Mouse (Mus musculus) adrenal gland, adult 2 months (tissue): ENCODE data around the gene Zbp1. TPM values are rescaled to one million over a fixed set of nuclear protein-coding genes. Genes with fewer than 3 reads are reported as not detected.

ENCODE experiments used
- polyA plus RNA-seq: library from polyadenylated mRNA; depleted of rRNA; stranded (reverse); fragments of >200 nt; gene quantifications from 2 replicates; pipeline ENCODE4 v1.2.3, GENCODE M21; 2012; rRNA removed
- total RNA-seq, 2 experiments: library from RNA; stranded (reverse); gene quantifications; 2 replicates each; pipeline ENCODE4 v1.2.3; 2021

The Zbp1 gene
- total and polyA plus RNA-seq, 3 experiments = 2.7 to 9.0 (median 3.8) TPM

Other genes starting within 250 kb of the Zbp1 start
- gene Spo11, start 241.2 kb downstream of the Zbp1 start, total RNA-seq = not detected
- gene Spo11, start 241.2 kb downstream of the Zbp1 start, polyA plus RNA-seq = not detected in 2 replicates
- gene Rae1, start 218.8 kb downstream of the Zbp1 start, total RNA-seq = 10 to 100 TPM; 61.7 to 68.7 TPM
- 93.9 and 123 TPM in 2 replicates for gene Rae1, start 218.8 kb downstream of the Zbp1 start, polyA plus RNA-seq
- 10 to 100 TPM; 18.4 to 27.2 TPM for gene Rbm38, start 198.4 kb downstream of the Zbp1 start, total RNA-seq
- 160 and 174 TPM in 2 replicates for gene Rbm38, start 198.4 kb downstream of the Zbp1 start, polyA plus RNA-seq
- gene Ctcfl, start 99.4 kb downstream of the Zbp1 start, total RNA-seq = under 1 TPM; 0.10 to 0.12 TPM
- not detected in 2 replicates for gene Ctcfl, start 99.4 kb downstream of the Zbp1 start, polyA plus RNA-seq
- 1,000 to 10,000 TPM in 1 of 2 experiments, 100 to 1,000 TPM in 1; 919 to 1,359 TPM for gene Pck1, start 65.9 kb downstream of the Zbp1 start, total RNA-seq
- gene Pck1, start 65.9 kb downstream of the Zbp1 start, polyA plus RNA-seq = 84.6 and 134 TPM in 2 replicates
- 10 to 100 TPM; 67.5 to 90.3 TPM for gene Pmepa1, start 57.6 kb upstream of the Zbp1 start, total RNA-seq
- 90.3 and 91.4 TPM in 2 replicates for gene Pmepa1, start 57.6 kb upstream of the Zbp1 start, polyA plus RNA-seq